Mouse (Mus musculus) adrenal gland, adult 2 months (tissue): Measurements from ENCODE around the gene Ap1g1. TPM values are rescaled to one million over a fixed set of nuclear protein-coding genes. Genes with fewer than 3 reads are reported as not detected.
"Not testable (repeated sequence)": the region's sequence is repeated elsewhere in the genome, so short reads cannot be mapped to it uniquely, and the experiment has no call there.

ENCODE experiments used
- DNase-seq: peaks from one replicate; pipeline ENCODE4 v3.0.0; 2021
- polyA plus RNA-seq: library from polyadenylated mRNA; depleted of rRNA; stranded (reverse); fragments of >200 nt; gene quantifications from 2 replicates; pipeline ENCODE4 v1.2.3, GENCODE M21; 2012; rRNA removed
- total RNA-seq, 2 experiments: library from RNA; stranded (reverse); gene quantifications; 2 replicates each; pipeline ENCODE4 v1.2.3; 2021

Ap1g1 gene
- total and polyA plus RNA-seq, 3 experiments: 17.1 to 91.7 (median 76.3) TPM

DNA sequence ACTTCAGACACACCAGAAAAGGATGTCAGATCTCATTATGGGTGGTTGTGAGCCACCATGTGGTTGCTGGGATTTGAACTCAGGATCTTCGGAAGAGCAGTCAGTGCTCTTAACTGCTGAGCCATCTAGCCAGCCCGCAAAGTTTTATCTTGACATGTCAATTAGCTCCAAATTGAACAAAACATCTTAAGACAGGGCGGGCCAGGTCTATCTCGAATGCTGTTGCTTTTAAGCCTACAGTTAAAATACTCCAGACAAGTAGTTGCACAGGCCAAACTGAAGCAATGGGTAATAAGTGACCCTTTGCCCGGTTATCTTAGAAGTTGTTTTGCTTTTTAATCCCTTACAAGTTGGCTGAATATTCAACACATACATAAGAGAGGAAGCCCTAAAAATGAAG, 88.3 kb downstream of the Ap1g1 start:
- DNase-seq: no peak

DNA sequence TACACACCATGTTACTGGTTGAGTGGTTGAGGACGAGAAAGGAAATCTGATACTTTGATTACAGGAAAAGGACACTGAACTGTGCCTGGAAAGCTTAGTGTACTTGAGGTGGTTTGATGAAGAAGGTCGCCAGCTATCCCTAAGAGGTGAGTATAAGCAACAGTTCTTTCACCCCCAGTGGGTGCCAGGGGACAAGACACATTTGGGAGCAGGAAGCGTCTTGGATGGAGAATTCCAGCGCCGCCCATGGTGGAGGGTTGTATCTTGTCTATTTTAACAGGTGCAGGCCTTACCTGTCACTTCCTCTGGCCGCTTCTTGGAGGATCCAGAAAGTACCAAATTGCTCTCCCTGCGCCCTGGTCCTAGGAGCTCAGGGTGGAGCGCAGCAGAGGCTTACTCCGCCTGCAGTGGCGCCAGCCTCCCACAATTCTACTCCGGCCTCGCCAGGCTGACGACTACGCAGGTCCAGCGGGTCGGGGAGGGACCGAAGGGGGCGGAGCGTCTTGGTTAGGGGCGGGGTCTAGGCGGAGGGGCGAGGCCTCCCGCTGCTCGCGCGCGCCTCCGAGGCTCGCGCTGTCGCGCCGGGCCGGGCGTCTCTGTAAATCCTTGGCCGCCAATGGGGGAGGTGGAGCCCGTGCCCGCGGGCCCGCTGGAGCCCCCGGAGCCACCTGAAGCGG, 89.8 kb downstream of the Ap1g1 start, which contains the start of gene Phlpp2:
Phlpp2 (plus strand) TSS at position 540 of the 677 bp plus-strand sequence.
- peak; percentile 99 for DNase-seq

DNA sequence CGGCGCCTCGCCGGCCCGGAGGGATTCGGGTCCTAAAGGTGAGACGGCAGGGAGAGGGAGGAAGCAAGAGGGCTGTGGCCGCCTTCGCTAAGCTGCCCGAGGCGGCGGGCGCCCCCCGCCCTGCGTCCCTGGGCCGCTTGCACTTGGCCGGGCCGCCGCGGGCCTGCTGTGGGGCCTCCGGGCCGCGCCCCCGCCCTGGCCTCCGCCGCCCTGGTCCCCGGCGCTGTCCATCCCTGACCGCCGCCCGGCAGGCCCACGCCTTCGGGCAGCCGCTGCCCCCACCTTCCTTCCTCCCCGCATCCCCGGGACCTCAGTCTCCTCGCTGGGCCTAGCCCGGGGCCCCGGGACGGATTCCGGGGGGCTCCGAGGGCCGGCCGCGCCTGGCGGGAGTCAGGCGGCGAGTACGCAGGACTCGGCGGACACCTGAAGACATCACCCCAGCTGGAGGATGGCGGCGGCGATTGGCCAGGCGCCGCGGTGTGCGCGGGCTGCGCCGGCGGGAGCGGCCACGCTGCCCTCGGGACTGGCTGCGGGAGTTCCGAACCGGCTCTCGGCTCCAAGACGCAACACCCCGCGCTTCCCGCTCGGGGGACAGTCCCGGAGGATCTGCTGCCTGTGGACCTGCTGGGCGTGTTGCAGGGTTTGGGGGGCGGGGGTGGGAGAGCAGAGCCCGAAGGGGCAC, 90.5 kb downstream of the Ap1g1 start:
- no peak for DNase-seq

DNA sequence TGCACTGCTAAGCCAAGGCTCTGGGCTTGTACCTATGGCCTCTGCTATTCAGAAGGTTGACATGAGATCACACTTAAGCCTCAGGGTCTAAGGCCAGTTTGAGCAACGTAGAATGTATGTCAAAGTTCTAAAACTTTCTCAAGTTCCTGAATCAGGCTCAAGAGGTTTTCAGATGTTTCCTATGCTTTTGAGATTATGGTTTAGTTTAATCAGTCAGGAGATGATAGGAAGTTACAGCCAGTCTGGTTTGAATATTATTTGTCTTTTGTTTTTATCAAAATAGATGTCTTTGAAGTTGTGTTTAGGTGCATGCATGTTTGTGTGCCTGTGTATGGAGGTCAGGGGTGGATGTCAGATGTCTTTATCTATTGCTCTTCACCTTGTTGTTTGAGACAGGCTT, 92.7 kb downstream of the Ap1g1 start:
- DNase-seq: no peak

DNA sequence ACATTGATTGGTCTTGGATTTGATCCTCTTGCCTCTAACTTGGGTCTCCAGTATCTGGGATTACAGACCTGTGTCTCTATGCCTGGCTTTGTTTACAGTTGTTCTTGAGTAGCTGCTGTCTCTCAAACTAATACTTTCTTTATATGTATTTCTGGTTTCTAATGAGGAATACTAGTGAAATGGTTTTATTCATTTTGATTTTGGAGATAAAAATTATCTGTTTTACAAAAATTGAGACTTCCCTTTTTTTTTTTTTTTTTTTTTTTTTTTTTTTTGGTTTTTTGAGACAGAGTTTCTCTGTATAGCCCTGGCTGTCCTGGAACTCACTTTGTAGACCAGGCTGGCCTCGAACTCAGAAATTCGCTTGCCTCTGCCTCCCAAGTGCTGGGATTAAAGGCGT, 95.4 kb downstream of the Ap1g1 start:
- DNase-seq: not testable (repeated sequence)

DNA sequence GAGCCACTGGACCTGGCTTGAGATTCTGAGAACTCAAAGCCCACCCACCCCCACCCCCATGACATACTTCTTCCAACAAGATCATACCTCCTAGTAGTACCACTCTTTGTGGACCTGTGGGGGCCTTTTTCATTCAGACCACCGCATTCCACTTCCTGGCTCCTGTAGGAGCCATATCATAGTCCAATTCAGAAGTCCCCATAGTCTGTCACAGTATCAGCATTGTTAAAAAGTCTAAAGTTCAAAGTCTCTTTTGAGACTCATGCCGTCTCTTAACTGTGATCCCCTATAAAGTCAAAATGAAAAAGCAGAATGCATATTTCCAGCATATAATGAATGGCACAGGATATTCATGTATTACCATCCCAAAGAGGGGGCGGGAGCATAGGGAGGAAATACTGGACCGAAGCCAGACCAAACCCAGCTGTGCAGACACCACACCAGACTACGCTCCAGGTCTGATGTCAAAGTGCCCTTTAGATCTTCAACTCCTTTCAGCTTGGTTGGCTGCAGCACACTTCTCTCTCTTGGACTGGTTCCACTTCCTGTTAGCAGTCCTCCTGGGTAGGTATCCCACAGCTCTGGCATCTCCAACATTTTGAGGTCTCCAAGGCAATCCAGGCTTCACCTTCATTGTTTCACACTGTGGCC, 101.8 kb downstream of the Ap1g1 start:
- no peak for DNase-seq

DNA sequence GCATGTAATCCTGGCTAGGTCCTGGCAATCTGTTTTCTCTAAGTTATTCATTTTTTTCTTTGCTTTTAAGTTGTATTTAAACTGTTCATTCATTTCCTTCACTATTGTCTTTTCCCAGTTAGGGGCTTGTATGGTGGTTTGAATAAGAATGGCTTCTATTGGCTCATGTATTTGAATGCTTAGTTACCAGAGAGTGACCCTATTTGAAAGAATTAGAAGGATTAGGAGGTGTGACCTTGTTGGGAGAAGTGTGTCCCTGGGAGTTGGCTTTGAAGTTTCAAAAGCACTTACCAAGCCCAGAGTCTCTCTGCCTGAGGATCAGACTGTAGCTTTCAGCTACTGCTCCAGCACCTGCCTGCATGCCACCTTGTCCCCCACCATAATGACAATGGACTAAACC, 106.9 kb downstream of the Ap1g1 start:
- no peak for DNase-seq

DNA sequence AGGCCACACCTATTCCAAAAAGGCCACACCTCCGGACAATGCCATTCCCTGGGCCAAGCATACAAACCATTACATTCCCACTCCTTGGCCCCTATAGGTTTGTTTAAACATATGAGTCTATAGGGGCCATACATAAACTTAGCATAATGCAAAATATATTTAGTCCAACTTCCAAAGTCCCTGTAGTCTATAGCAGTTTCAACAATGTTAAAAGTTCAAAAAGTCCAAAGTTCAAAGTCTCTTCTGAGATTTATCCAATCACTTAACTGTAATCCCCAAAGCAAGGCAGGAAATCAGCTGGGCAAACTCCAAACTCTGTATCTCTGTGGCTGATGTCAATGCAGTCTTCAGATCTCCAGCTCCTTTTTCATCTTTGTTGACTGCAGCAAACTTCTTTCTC, 110.9 kb downstream of the Ap1g1 start:
- DNase-seq: no peak

DNA sequence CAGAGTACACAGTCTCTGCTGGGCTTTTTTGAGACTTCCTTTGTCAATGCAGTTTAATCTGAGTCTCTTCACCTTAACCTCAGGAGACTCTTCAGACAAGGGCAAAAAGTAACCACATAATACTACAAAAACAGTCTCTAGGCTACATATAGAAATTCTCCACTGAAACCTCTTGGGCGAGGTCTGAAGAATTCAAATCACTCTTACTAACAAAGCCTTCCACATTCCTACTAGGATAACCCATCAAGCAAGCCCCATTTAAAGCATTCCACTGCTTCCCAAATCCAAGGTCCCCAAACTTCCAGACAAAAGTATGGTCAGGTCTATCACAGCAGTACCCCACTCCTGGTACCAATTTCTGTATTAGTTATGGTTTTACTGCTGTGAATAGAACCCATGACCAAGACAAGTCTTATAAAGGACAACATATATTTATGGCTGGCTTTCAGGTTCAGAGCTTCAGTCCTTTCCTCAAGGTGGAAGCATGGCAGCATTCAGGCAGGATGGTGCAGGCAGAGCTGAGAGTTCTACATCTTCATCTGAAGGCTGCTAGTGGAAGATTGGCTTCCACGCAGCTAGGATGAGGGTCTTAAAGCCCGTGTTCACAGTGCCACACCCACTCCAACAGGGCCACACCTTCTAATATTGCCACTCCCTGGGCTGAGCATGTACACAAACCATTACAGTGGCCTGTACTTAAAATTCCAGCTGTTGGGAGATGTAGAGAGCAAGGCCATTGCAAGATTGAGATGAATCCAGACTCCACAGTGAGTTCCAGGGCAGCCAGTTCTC, 112.6 kb downstream of the Ap1g1 start:
- no peak for DNase-seq

DNA sequence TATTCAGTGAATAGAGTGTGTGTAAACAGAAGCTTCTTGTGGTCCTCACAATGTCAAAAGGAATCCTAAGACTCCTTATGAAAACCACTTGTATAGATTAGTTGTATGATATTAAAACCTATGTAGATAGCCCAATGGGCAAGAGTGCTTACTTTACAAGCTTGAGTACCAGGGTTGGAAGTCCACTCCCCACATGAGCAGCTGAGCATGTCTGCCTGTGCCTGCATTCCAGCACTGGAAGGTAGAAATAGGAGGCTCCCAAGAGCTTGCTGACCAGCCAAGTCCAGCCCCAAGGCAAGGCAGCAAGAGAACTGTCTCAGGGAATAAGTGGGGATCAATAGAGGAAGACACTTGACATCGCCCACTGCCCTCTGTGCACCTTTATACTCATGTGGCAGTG, 116.3 kb downstream of the Ap1g1 start:
- no peak for DNase-seq

DNA sequence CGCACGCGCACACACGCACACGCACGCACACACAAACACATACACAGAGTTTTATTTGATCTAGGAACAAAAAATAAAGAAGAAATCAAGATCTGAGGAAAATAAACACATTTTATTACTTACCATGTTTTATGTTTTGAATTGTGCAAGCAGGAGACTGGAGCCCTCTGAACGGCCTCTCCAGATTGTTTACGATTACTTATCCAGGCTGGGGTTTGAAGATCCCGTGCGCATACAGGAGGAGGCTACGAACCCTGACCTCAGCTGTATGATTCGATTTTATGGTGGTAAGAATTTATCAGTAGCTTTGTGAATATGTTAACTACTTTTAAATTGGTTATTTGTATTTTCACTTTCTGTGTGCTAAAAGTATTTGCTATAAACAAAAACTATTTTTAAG, 117.0 kb downstream of the Ap1g1 start:
- DNase-seq: no peak

DNA sequence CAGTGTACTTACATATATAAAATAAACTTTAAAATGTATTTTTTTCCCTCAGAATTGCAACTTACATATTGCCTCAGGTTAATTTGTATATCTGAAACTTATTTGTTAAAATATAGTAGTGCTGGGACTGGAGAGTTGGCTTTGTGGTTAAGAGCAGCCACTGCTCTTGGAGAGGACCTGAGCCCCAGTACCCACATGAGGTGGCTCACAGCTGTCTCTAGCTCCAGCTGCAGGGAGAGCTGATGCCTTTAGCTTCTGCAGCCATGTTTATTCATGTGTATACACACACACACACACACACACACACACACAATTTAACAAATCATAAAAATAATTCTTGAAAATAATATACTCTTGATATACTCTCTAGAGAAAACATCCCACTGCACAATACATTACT, 124.0 kb downstream of the Ap1g1 start:
- no peak for DNase-seq

DNA sequence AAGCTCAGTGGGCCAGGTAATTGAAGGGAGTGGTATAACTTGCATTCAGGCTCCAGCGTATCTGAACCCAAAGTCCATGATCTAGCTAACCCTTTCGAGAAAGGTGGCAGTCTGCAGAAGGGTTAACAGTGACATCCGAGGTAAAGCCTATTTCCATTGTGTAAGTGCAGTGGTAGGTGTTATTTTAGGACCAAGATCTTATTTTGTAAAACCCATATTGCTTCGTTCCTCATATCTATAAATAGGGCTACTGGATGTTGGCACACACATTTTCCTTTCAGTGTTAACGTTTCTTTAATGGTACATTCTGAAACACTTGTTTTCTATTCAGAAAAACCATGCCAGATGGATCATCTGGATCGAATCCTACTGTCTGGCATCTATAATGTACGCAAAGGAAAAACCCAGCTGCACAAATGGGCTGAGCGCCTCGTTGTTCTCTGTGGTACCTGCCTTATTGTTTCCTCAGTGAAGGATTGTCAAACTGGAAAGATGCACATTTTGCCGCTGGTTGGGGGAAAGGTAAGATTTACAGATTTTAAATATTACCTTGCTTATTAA, 125.6 kb downstream of the Ap1g1 start:
- no peak for DNase-seq

DNA sequence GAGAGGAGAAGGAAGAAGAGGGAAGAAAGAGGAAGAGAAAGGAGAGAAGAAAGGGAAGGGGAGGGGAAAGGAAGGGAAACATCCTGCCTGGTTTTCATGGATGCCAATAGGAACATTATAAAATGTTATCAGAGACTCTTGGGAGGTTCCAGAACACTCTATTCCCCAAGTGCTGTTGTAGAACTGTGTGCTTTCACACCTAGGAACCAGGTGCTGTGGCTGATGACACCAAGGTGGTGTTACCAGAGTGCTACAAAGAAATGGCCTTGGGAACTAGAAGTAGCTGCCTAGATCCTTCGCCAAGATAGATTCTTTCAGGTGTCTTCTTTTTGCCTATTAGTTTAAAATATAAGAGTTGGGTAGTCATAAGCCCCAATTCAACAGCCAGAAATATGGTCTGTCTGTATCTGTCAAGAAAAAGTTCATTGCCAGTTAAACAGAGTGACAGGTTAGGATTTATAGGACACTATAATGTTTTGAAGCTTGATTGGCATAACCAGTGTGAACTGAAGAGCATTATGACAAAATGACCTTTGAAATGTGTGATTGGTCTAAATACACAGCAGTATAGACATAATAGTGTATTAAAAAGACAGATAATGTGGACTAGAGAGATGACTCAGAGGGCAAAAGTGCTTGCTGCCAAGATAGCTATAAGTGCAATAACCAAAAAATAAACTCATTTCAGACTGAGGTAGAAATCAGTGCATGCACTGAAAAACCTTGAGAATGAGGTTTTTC, 126.7 kb downstream of the Ap1g1 start:
- no peak for DNase-seq

DNA sequence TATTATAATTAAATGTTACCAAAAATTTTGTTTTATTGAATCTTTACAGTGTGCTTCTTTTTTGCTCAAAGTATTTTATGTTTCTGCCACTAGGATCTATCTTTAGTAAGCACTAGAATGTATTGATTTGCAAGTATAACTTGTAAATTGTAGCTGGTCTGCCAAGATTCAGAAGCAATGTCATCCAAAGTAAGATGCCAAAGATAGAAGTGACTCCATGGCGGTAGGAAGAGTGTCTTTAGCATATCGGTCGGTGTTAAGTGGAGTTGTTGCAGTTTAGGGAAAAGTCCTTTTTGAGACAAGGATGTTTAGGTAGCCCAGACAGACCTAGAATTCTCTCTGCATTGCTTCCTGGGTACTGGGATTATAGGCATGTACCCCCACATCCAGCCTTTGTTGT, 128.6 kb downstream of the Ap1g1 start:
- no peak for DNase-seq

DNA sequence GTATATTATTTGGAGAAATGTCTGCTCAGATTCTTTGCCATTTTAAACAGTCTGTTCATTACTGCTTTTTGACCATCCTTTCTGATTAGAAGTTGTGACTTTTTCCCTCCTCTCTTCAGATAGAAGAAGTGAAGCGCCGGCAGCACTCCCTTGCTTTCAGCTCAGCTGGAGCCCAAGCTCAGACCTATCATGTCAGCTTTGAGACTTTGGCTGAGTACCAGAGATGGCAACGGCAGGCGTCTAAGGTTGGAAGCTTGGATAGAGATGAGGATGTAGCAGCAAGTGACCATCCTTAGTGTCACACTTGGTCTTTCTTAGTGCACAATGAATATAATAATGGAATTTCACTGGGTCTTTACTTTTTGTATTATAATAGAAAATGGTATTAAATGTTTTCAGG, 129.0 kb downstream of the Ap1g1 start:
- no peak for DNase-seq

Other genes with a start within 250 kb of the Ap1g1 start
- 10 to 100 TPM; 22.2 to 23.4 TPM for gene Dhx38, start 212.7 kb upstream of the Ap1g1 start, total RNA-seq
- 13.3 and 15.0 TPM in 2 replicates for gene Dhx38, start 212.7 kb upstream of the Ap1g1 start, polyA plus RNA-seq
- gene Txnl4b, start 212.7 kb upstream of the Ap1g1 start, total RNA-seq: 10 to 100 TPM; 12.5 to 13.3 TPM
- 2.4 and 4.2 TPM in 2 replicates for gene Txnl4b, start 212.7 kb upstream of the Ap1g1 start, polyA plus RNA-seq
- gene Hp, start 199.4 kb upstream of the Ap1g1 start, total RNA-seq: 100 to 1,000 TPM; 158 to 462 TPM
- gene Hp, start 199.4 kb upstream of the Ap1g1 start, polyA plus RNA-seq: 81.5 and 171 TPM in 2 replicates
- gene Dhodh, start 169.9 kb upstream of the Ap1g1 start, total RNA-seq: 10 to 100 TPM; 19.9 to 20.1 TPM
- 24.9 and 27.3 TPM in 2 replicates for gene Dhodh, start 169.9 kb upstream of the Ap1g1 start, polyA plus RNA-seq
- under 1 TPM; 0.17 to 0.24 TPM for gene Pkd1l3, start 164.0 kb upstream of the Ap1g1 start, total RNA-seq
- 0.08 TPM in 2 replicates for gene Pkd1l3, start 164.0 kb upstream of the Ap1g1 start, polyA plus RNA-seq
- 10 to 100 TPM; 72.7 to 89.3 TPM for gene Ist1, start 85.3 kb upstream of the Ap1g1 start, total RNA-seq
- gene Ist1, start 85.3 kb upstream of the Ap1g1 start, polyA plus RNA-seq: 20.5 and 26.6 TPM in 2 replicates
- 10 to 100 TPM in 1 of 2 experiments, 1 to 10 TPM in 1; 8.6 to 12.1 TPM for gene Zfp821, start 73.0 kb upstream of the Ap1g1 start, total RNA-seq
- 6.6 and 9.0 TPM in 2 replicates for gene Zfp821, start 73.0 kb upstream of the Ap1g1 start, polyA plus RNA-seq
- 10 to 100 TPM; 38.5 to 45.5 TPM for gene Atxn1l, start 40.8 kb upstream of the Ap1g1 start, total RNA-seq
- 8.8 and 9.8 TPM in 2 replicates for gene Atxn1l, start 40.8 kb upstream of the Ap1g1 start, polyA plus RNA-seq
- gene Phlpp2, start 90.0 kb downstream of the Ap1g1 start, total RNA-seq: 10 to 100 TPM in 1 of 2 experiments, 1 to 10 TPM in 1; 6.2 to 10.1 TPM
- 1.9 and 2.8 TPM in 2 replicates for gene Phlpp2, start 90.0 kb downstream of the Ap1g1 start, polyA plus RNA-seq
- under 1 TPM in 1 of 2 experiments, not detected in 1; 0.28 TPM for gene Marveld3, start 183.6 kb downstream of the Ap1g1 start, total RNA-seq
- not detected in 2 replicates for gene Marveld3, start 183.6 kb downstream of the Ap1g1 start, polyA plus RNA-seq
- gene Tat, start 211.9 kb downstream of the Ap1g1 start, total RNA-seq: 1 to 10 TPM in 1 of 2 experiments, under 1 TPM in 1; 0.24 to 5.9 TPM
- 0.56 TPM in 1 of 2 replicates, not detected in the other for gene Tat, start 211.9 kb downstream of the Ap1g1 start, polyA plus RNA-seq